Mouse (Mus musculus) left cerebral cortex, postnatal 36 days (tissue): ENCODE measurements around the gene Vmn1r1. TPM values are rescaled to one million over a fixed set of nuclear protein-coding genes. Genes with fewer than 3 reads are reported as not detected.

Experiments used
- total RNA-seq, 2 experiments: library from RNA; stranded (reverse); gene quantifications; 2 replicates each; pipeline ENCODE4 v1.2.3; 2021

Vmn1r1 gene
- total RNA-seq, 2 experiments from 2014 or later = not detected

Other genes starting within 250 kb of the Vmn1r1 start
- gene Enah, start 144.5 kb downstream of the Vmn1r1 start, total RNA-seq = 100 to 1,000 TPM; 128 to 155 TPM
- 10 to 100 TPM; 61.0 to 63.4 TPM for gene Srp9, start 39.7 kb downstream of the Vmn1r1 start, total RNA-seq
- gene Degs1, start 118.3 kb upstream of the Vmn1r1 start, total RNA-seq = 10 to 100 TPM; 76.0 to 80.8 TPM
- gene Fbxo28, start 177.1 kb upstream of the Vmn1r1 start, total RNA-seq = 10 to 100 TPM; 50.7 to 55.3 TPM
- gene Trp53bp2, start 244.7 kb upstream of the Vmn1r1 start, total RNA-seq = 10 to 100 TPM; 21.9 to 23.4 TPM